Mouse (Mus musculus) bone marrow, adult 2 months (tissue): ENCODE data around the gene Fance.

Experiments
- CTCF ChIP-seq: fragments of 200-500 bp; IDR thresholded peaks from 2 replicates; pipeline ENCODE4 v1.5.1; 2011; ENCODE audit warnings: low read length, control low read depth; ENCODE audit not compliant: control insufficient read depth, insufficient read depth
- POLR2A ChIP-seq: fragments of 200-500 bp; IDR thresholded peaks from 2 replicates; pipeline ENCODE4 v1.6.1; 2011; ENCODE audit warnings: low read depth, mild to moderate bottlenecking, control low read depth, low read length, borderline replicate concordance; ENCODE audit not compliant: control insufficient read depth

DNA sequence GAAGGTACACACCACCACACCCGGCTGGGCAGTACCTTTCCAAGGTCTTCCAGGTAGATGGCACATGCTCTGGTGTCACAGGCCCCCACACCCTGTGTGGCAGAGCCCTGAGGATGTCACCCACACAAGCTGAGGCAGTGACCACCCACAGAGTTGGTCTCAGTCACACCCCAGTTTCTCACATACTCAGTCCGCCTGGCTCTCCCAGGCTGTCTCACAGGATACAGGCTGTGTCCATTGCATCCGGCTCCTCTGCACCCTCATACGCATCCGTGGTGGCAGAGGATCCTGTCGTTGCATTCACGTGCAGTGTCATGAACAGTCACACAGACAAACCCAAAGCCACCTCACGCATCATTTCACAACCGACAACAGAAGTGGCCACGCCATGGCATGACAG lies 34.0 kb downstream of the Fance start:
- TF ChIP-seq POLR2A (no peak), CTCF (no peak)
